Mouse (Mus musculus) hindbrain, embryonic 10.5 days (tissue): ENCODE results near the gene Bloc1s2. TPM values are rescaled to one million over a fixed set of nuclear protein-coding genes. Genes with fewer than 3 reads are reported as not detected.
A peak's percentile ranks its signal among the peaks of the same experiment; 100 is the strongest.
"Not testable (repeated sequence)": the region's sequence is repeated elsewhere in the genome, so short reads cannot be mapped to it uniquely, and the experiment has no call there.

Experiments
- DNase-seq: peaks from one replicate; pipeline ENCODE4 v3.0.0-alpha.2; 2017; ENCODE audit warnings: low spot score
- H3K27ac ChIP-seq: fragments of 300-500 bp; sonication (generic); 2 replicates; pipeline ENCODE4 v1.5.1; 2016; ENCODE audit warnings: mild to moderate bottlenecking, moderate library complexity
- H3K27me3 ChIP-seq: fragments of 300-500 bp; sonication (generic); 2 replicates; pipeline ENCODE4 v1.6.1; 2016; ENCODE audit warnings: mild to moderate bottlenecking; ENCODE audit not compliant: poor library complexity, insufficient read depth, severe bottlenecking
- H3K36me3 ChIP-seq: fragments of 300-500 bp; sonication (generic); 2 replicates; pipeline ENCODE4 v1.6.1; 2016; ENCODE audit warnings: mild to moderate bottlenecking, moderate library complexity
- H3K4me1 ChIP-seq: fragments of 300-500 bp; sonication (generic); replicated peaks from 2 replicates; pipeline ENCODE4 v1.6.1; 2016; ENCODE audit warnings: mild to moderate bottlenecking
- H3K4me3 ChIP-seq: fragments of 300-500 bp; sonication (generic); 2 replicates; pipeline ENCODE4 v1.5.1; 2016; ENCODE audit warnings: mild to moderate bottlenecking, moderate library complexity
- H3K9me3 ChIP-seq: fragments of 300-500 bp; sonication (generic); 2 replicates; pipeline ENCODE4 v1.6.1; 2016; ENCODE audit warnings: mild to moderate bottlenecking, moderate library complexity
- WGBS: fragments of 180-500 bp; shearing (Covaris S2); methylation state at CpG from one replicate; pipeline ENCODE4 v1.1.7; 2016; 5-methylcytosine and 5-hydroxymethylcytosine counted together
- polyA plus RNA-seq: library from polyadenylated mRNA; unstranded; fragments of >200 nt; fragmentation: Nextera tagmentation; extraction: Ambion mirVana; gene quantifications from 2 replicates; pipeline ENCODE4 v1.2.1, GENCODE M21; 2016

The Bloc1s2 gene
- polyA plus RNA-seq, 1 experiment from 2014 or later, result 118 TPM

GRCm38 (mm10) chr19:44148991-44149390, 2.7 kb upstream of the Bloc1s2 start:
- peaks cover 16% of the 10 kb centered on the region for H3K27me3 ChIP-seq
- H3K4me1 ChIP-seq, result peaks cover 18% of the 10 kb centered on the region
- H3K27ac ChIP-seq, result no peak overlapping the region
- no peak for DNase-seq
- H3K4me3 ChIP-seq, result no peak overlapping the region
- peaks cover 7% of the 10 kb centered on the region for H3K36me3 ChIP-seq
- no peaks in the 10 kb centered on the region for H3K9me3 ChIP-seq
- 83% methylated on average over 2 of the region's 2 CpGs for WGBS

GRCm38 (mm10) chr19:44148345-44148744, 2.1 kb upstream of the Bloc1s2 start:
- Histone ChIP-seq H3K4me3 (no peak overlapping the region), H3K27me3 (peaks cover 16% of the 10 kb centered on the region), H3K9me3 (no peaks in the 10 kb centered on the region), H3K27ac (no peak overlapping the region), H3K36me3 (peaks cover 14% of the 10 kb centered on the region), H3K4me1 (peaks cover 18% of the 10 kb centered on the region)
- DNase-seq, result no peak
- 28% methylated on average over 2 of the region's 2 CpGs for WGBS

- no peak for DNase-seq
- Histone ChIP-seq H3K9me3 (no peaks in the 10 kb centered on the region), H3K27me3 (peaks cover 16% of the 10 kb centered on the region), H3K4me1 (peaks cover 18% of the 10 kb centered on the region), H3K27ac (no peak overlapping the region), H3K4me3 (peak overlapping the region; percentile 86; the same call in 1 of the 2 replicates), H3K36me3 (peaks cover 28% of the 10 kb centered on the region)
- 93% methylated on average over 8 of the region's 8 CpGs for WGBS
Measured at GRCm38 (mm10) chr19:44146951-44147350, 705 bp upstream of the Bloc1s2 start.

- peak overlapping the region; percentile 89 for H3K27ac ChIP-seq
- 63% methylated on average over 9 of the region's 9 CpGs for WGBS
Measured at GRCm38 (mm10) chr19:44146568-44146879, 278 bp upstream of the Bloc1s2 start.

GRCm38 (mm10) chr19:44144366-44144765, 1.9 kb downstream of the Bloc1s2 start:
- Histone ChIP-seq H3K27me3 (peaks cover 10% of the 10 kb centered on the region; the same call in 1 of the 2 replicates), H3K4me1 (peaks cover 18% of the 10 kb centered on the region), H3K27ac (no peak overlapping the region), H3K4me3 (no peak overlapping the region), H3K9me3 (no peaks in the 10 kb centered on the region), H3K36me3 (peaks cover 52% of the 10 kb centered on the region)
- DNase-seq, result no peak
- 92% methylated on average over 9 of the region's 9 CpGs for WGBS

More at GRCm38 (mm10) chr19:44146568-44146879, 278 bp upstream of the Bloc1s2 start:
- Histone ChIP-seq H3K27me3 (peaks cover 16% of the 10 kb centered on the region), H3K4me3 (peak overlapping the region; percentile 86), H3K4me1 (peaks cover 18% of the 10 kb centered on the region), H3K9me3 (no peaks in the 10 kb centered on the region), H3K36me3 (peaks cover 32% of the 10 kb centered on the region)
- DNase-seq, result no peak

- H3K27me3 ChIP-seq, result no peaks in the 10 kb centered on the region
- H3K4me3 ChIP-seq, result peak overlapping the region; percentile 86
- 28% methylated on average over 7 of the region's 7 CpGs for WGBS
- H3K36me3 ChIP-seq, result peaks cover 45% of the 10 kb centered on the region
- H3K4me1 ChIP-seq, result peaks cover 11% of the 10 kb centered on the region
- DNase-seq, result peak; percentile 6
- H3K9me3 ChIP-seq, result peaks cover 4% of the 10 kb centered on the region; the same call in 1 of the 2 replicates
- H3K27ac ChIP-seq, result peak overlapping the region; percentile 97
Measured at GRCm38 (mm10) chr19:44135960-44136485, 10.2 kb downstream of the Bloc1s2 start.

- under 1% methylated on average over 45 of the region's 45 CpGs for WGBS
- Histone ChIP-seq H3K9me3 (peaks cover 4% of the 10 kb centered on the region; the same call in 1 of the 2 replicates), H3K4me1 (peaks cover 11% of the 10 kb centered on the region), H3K27ac (peak within 1 kb of the TSS; percentile 97), H3K36me3 (peaks cover 47% of the 10 kb centered on the region), H3K27me3 (no peaks in the 10 kb centered on the region), H3K4me3 (peak within 1 kb of the TSS; percentile 86)
- peak; percentile 90 for DNase-seq
Measured at GRCm38 (mm10) chr19:44135072-44135959, 10.9 kb downstream of the Bloc1s2 start, which contains the start of gene Cwf19l1. Gene Cwf19l1, minus strand, starts transcription at chr19:44135876.

- no peak for DNase-seq
- WGBS, result 94% methylated on average over 5 of the region's 5 CpGs
- Histone ChIP-seq H3K27me3 (no peaks in the 10 kb centered on the region), H3K36me3 (peaks cover 48% of the 10 kb centered on the region), H3K4me3 (no peak overlapping the region), H3K27ac (no peak overlapping the region), H3K4me1 (peaks cover 11% of the 10 kb centered on the region), H3K9me3 (no peaks in the 10 kb centered on the region)
Measured at GRCm38 (mm10) chr19:44132917-44133316, 13.3 kb downstream of the Bloc1s2 start.

- no peaks in the 10 kb centered on the region for H3K27me3 ChIP-seq
- no peak overlapping the region for H3K4me3 ChIP-seq
- no peaks in the 10 kb centered on the region for H3K4me1 ChIP-seq
- DNase-seq, result no peak
- peaks cover 89% of the 10 kb centered on the region for H3K36me3 ChIP-seq
- no peak overlapping the region for H3K27ac ChIP-seq
- H3K9me3 ChIP-seq, result no peaks in the 10 kb centered on the region
- WGBS, result 92% methylated on average over 2 of the region's 2 CpGs
Measured at GRCm38 (mm10) chr19:44128560-44128959, 17.7 kb downstream of the Bloc1s2 start.

- H3K27ac ChIP-seq, result no peak overlapping the region
- H3K27me3 ChIP-seq, result no peaks in the 10 kb centered on the region
- peaks cover 95% of the 10 kb centered on the region for H3K36me3 ChIP-seq
- no peak for DNase-seq
- no peaks in the 10 kb centered on the region for H3K9me3 ChIP-seq
- H3K4me1 ChIP-seq, result no peaks in the 10 kb centered on the region
- no peak overlapping the region for H3K4me3 ChIP-seq
- 93% methylated on average over 10 of the region's 10 CpGs for WGBS
Measured at GRCm38 (mm10) chr19:44127729-44128497, 18.3 kb downstream of the Bloc1s2 start.

GRCm38 (mm10) chr19:44121137-44121536, 25.1 kb downstream of the Bloc1s2 start:
- peaks cover 98% of the 10 kb centered on the region for H3K36me3 ChIP-seq
- no peak for DNase-seq
- 90% methylated on average over 7 of the region's 7 CpGs for WGBS

GRCm38 (mm10) chr19:44120686-44121085, 25.6 kb downstream of the Bloc1s2 start:
- not testable (repeated sequence) for H3K27me3 ChIP-seq, H3K9me3 ChIP-seq, H3K27ac ChIP-seq, H3K4me1 ChIP-seq, DNase-seq, H3K4me3 ChIP-seq
- H3K36me3 ChIP-seq, result peaks cover 98% of the 10 kb centered on the region
- WGBS, result 92% methylated on average over 9 of the region's 9 CpGs

More at GRCm38 (mm10) chr19:44121137-44121536, 25.1 kb downstream of the Bloc1s2 start:
- H3K27me3 ChIP-seq, result no peaks in the 10 kb centered on the region
- no peak overlapping the region for H3K27ac ChIP-seq
- H3K4me1 ChIP-seq, result no peaks in the 10 kb centered on the region
- no peak overlapping the region for H3K4me3 ChIP-seq
- no peaks in the 10 kb centered on the region for H3K9me3 ChIP-seq
